Mouse (Mus musculus): ENCODE measurements around the gene Gtf3c6.

- TF ChIP-seq CTCF (IDR thresholded peaks at IDR 0.05; ENCODE audit: low read depth) (no peak), EP300 (IDR thresholded peaks at IDR 0.05; ENCODE audit: low read depth) (no peak)
These were observed 2.4 kb upstream of the Gtf3c6 start for GRCm38 (mm10) chr10:40260305-40260704.

Data from heart, postnatal 0 days (tissue).